Mouse (Mus musculus): ENCODE results near the gene Rps21.

Gene Rps21

GRCm38 (mm10) chr2:180229129-180229528 lies 28.0 kb upstream of the Rps21 start:
- no peak for DNase-seq (ENCODE audit: low spot score in 2 of 2)

- DNase-seq (ENCODE audit: low spot score in 2 of 2) = no peak
Measured at GRCm38 (mm10) chr2:180230482-180230881, 26.7 kb upstream of the Rps21 start.

- DNase-seq (ENCODE audit: low spot score in 2 of 2) = no peak
Measured at GRCm38 (mm10) chr2:180233101-180233904, 23.9 kb upstream of the Rps21 start.

- no peak for DNase-seq (ENCODE audit: low spot score in 2 of 2)
Measured at GRCm38 (mm10) chr2:180234353-180234752, 22.8 kb upstream of the Rps21 start.

- no peak for DNase-seq (ENCODE audit: low spot score in 2 of 2)
Measured at GRCm38 (mm10) chr2:180234980-180235379, 22.2 kb upstream of the Rps21 start.

GRCm38 (mm10) chr2:180235788-180236187 lies 21.4 kb upstream of the Rps21 start:
- no peak for DNase-seq (ENCODE audit: low spot score in 2 of 2)

- DNase-seq (ENCODE audit: low spot score in 2 of 2) = no peak
Measured at GRCm38 (mm10) chr2:180236500-180236899, 20.7 kb upstream of the Rps21 start.

- DNase-seq (ENCODE audit: low spot score in 2 of 2) = no peak
Measured at GRCm38 (mm10) chr2:180236930-180237329, 20.2 kb upstream of the Rps21 start.

GRCm38 (mm10) chr2:180237601-180238345 lies 19.4 kb upstream of the Rps21 start:
- no peak for DNase-seq (ENCODE audit: low spot score in 2 of 2)

GRCm38 (mm10) chr2:180238591-180238990 lies 18.6 kb upstream of the Rps21 start:
- no peak for DNase-seq (ENCODE audit: low spot score in 2 of 2)

- no peak for DNase-seq (ENCODE audit: low spot score in 2 of 2)
Measured at GRCm38 (mm10) chr2:180243108-180243507, 14.1 kb upstream of the Rps21 start.

GRCm38 (mm10) chr2:180247916-180248315 lies 9.3 kb upstream of the Rps21 start:
- no peak for DNase-seq (ENCODE audit: low spot score in 2 of 2)

GRCm38 (mm10) chr2:180248947-180249660 lies 8.1 kb upstream of the Rps21 start:
- no peak for DNase-seq (ENCODE audit: low spot score in 2 of 2)

- peak in 1 of 2 experiments; percentile 76 for DNase-seq (ENCODE audit: low spot score in 2 of 2)
Measured at GRCm38 (mm10) chr2:180250930-180251611, 6.1 kb upstream of the Rps21 start.

GRCm38 (mm10) chr2:180251838-180252237 lies 5.3 kb upstream of the Rps21 start:
- DNase-seq (ENCODE audit: low spot score in 2 of 2) = no peak

GRCm38 (mm10) chr2:180254436-180255209 lies 2.6 kb upstream of the Rps21 start:
- no peak for DNase-seq (ENCODE audit: low spot score in 2 of 2)

GRCm38 (mm10) chr2:180255701-180256100 lies 1.5 kb upstream of the Rps21 start:
- no peak for DNase-seq (ENCODE audit: low spot score in 2 of 2)

GRCm38 (mm10) chr2:180256296-180257000 lies 729 bp upstream of the Rps21 start:
- no peak for DNase-seq (ENCODE audit: low spot score in 2 of 2)

GRCm38 (mm10) chr2:180257963-180258865 lies 1.0 kb downstream of the Rps21 start:
- DNase-seq (ENCODE audit: low spot score in 2 of 2) = no peak

Measured in left cerebral cortex, adult 9 months (tissue).